Mouse (Mus musculus): Measurements from ENCODE around the gene Irgc1. TPM values are rescaled to one million over a fixed set of nuclear protein-coding genes. Genes with fewer than 3 reads are reported as not detected.

Gene Irgc1
- total and polyA plus RNA-seq, 2 experiments from 2014 or later, result not detected

DNA sequence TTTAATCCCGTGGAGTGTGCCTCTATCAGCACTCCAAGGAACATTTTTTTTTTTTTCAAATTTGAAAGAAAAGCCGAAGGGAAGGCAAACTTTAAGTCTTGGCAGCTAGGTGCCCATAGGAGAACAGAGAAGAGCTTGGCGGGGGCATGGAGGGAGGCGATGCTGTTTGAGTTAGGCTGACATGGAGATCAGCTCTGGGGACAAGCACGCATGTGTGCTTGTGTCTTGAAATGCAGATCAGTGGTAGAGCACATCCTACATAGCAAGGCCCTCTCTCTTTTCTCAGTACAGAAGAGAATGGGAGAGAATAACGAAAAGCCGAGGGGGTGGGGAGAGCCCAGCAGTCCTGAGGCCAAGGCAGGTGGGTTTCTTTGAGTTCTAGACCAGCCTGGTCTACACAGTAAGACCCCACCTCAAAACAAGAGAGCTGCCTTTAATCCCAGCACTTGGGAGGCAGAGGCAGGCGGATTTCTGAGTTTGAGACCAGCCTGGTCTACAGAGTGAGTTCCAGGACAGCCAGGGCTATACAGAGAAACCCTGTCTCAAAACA, 53.7 kb downstream of the Irgc1 start:
- Histone ChIP-seq H3K4me1 (ENCODE audit: insufficient read depth, low read length) (no peaks in the 10 kb centered on the region), H3K4me2 (ENCODE audit: low read depth, low read length, poor library complexity, severe bottlenecking) (no peak overlapping the region), H3K9me3 (ENCODE audit: low read length) (no peaks in the 10 kb centered on the region), H3K36me3 (ENCODE audit: insufficient read depth, low read length) (peaks cover 5% of the 10 kb centered on the region; the same call in 1 of the 2 replicates), H3K27ac (ENCODE audit: low read depth, low read length) (no peak overlapping the region), H3K4me3 (ENCODE audit: low read depth, low read length) (no peak overlapping the region), H3K9ac (replicated peaks; ENCODE audit: low read length, poor library complexity, severe bottlenecking) (no peak overlapping the region), H3K27me3 (ENCODE audit: insufficient read depth, low read length) (no peaks in the 10 kb centered on the region)
- ATAC-seq (ENCODE audit: low FRiP score), result no peak
- WGBS, result 95% methylated on average over 8 of the region's 8 CpGs
- TF ChIP-seq CTCF (IDR thresholded peaks at IDR 0.05), result no peak
- DNase-seq (ENCODE audit: low spot score), result no peak

DNA sequence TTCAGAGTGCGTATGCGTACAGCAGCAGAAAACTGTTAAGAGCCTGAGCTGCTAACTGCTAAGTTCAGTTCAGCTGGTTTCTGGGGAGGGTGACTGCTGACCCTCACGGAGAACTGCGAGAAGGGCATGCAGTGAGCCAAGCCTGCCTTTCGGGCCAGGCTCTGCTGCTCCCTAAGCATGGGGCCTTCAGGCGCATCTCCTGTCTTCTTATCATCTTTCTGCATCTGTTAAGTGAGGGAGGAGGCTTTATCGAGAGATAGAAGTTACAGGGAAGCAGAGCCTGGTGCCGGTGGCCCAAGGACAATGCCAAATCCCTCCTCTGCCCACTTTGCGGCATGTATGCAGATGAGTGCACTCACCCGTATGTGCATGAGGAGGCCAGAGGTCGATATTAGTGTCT, 55.3 kb downstream of the Irgc1 start:
- no peak for TF ChIP-seq CTCF (IDR thresholded peaks at IDR 0.05)
- H3K9me3 ChIP-seq (ENCODE audit: low read length), result no peaks in the 10 kb centered on the region
- WGBS, result 82% methylated on average over 11 of the region's 11 CpGs
- no peaks in the 10 kb centered on the region for H3K4me1 ChIP-seq (ENCODE audit: insufficient read depth, low read length)
- no peak overlapping the region for H3K27ac ChIP-seq (ENCODE audit: low read depth, low read length)
- H3K27me3 ChIP-seq (ENCODE audit: insufficient read depth, low read length), result no peaks in the 10 kb centered on the region
- no peak overlapping the region for H3K4me3 ChIP-seq (ENCODE audit: low read depth, low read length)
- no peak overlapping the region for H3K4me2 ChIP-seq (ENCODE audit: low read depth, low read length, poor library complexity, severe bottlenecking)
- no peak for ATAC-seq (ENCODE audit: low FRiP score)
- DNase-seq (ENCODE audit: low spot score), result no peak
- H3K36me3 ChIP-seq (ENCODE audit: insufficient read depth, low read length), result no peaks in the 10 kb centered on the region
- no peak overlapping the region for H3K9ac ChIP-seq (replicated peaks; ENCODE audit: low read length, poor library complexity, severe bottlenecking)

DNA sequence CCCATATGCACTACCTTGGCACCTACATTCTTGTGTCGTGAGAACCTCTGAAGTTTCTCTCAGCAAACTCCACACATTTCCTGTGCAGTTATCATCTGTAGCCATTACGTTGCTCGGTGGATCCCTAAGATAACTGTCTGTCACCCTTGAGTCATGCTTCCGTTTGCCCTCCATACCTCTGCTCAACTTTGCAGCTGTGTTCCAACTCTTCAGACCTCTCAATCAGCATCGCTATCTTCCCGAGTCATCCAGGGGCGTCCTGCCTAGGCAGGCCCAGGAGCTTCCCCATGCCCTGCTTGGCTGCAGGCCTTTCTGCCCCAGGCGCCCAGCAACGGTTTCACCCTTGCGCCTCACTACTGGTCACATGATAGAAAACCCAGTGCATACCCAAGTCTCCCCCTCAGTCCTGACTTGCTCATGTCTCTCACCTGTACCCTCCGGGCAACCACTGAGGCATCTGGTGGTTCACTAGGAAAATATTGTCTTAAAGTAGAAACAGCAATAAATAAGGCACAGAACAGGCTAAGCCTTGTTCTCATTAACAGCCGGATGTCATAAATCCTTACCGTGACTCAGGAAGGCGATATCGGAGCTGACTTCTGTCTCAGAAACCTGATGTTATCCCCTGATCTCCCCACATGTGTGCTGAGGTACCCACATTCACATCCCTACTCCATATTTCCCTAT, 57.5 kb downstream of the Irgc1 start:
- no peak overlapping the region for H3K9ac ChIP-seq (replicated peaks; ENCODE audit: low read length, poor library complexity, severe bottlenecking)
- no peak overlapping the region for H3K4me2 ChIP-seq (ENCODE audit: low read depth, low read length, poor library complexity, severe bottlenecking)
- no peak for TF ChIP-seq CTCF (IDR thresholded peaks at IDR 0.05)
- no peak overlapping the region for H3K4me3 ChIP-seq (ENCODE audit: low read depth, low read length)
- no peak overlapping the region; the same call in 1 of the 2 replicates for H3K27ac ChIP-seq (ENCODE audit: low read depth, low read length)
- no peaks in the 10 kb centered on the region for H3K4me1 ChIP-seq (ENCODE audit: insufficient read depth, low read length)
- ATAC-seq (ENCODE audit: low FRiP score), result no peak
- 86% methylated on average over 15 of the region's 15 CpGs for whole genome bisulfite sequencing
- DNase-seq (ENCODE audit: low spot score), result no peak
- no peaks in the 10 kb centered on the region for H3K9me3 ChIP-seq (ENCODE audit: low read length)
- H3K36me3 ChIP-seq (ENCODE audit: insufficient read depth, low read length), result no peaks in the 10 kb centered on the region
- H3K27me3 ChIP-seq (ENCODE audit: insufficient read depth, low read length), result no peaks in the 10 kb centered on the region

DNA sequence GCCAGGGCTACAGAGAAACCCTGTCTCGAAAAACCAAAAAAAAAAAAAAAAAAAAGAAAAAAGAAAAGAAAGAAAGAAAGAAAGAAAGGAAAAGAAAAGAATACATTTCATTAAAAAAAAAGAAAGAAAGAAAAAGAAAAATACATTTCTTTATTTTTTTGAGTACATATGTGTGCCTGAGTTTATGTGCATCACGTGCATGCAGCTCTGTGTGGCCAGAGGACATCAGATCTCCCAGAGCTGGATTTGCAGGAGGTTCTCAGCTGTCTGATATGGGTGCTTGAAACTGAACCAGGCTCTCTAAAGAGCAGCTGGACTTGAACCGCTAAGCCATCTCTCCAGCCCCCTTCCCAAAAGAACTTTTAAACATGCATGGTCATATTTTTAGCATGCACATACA, 58.0 kb downstream of the Irgc1 start:
- Histone ChIP-seq H3K27me3 (ENCODE audit: insufficient read depth, low read length) (no peaks in the 10 kb centered on the region), H3K4me2 (ENCODE audit: low read depth, low read length, poor library complexity, severe bottlenecking) (no peak overlapping the region), H3K4me1 (ENCODE audit: insufficient read depth, low read length) (no peaks in the 10 kb centered on the region), H3K36me3 (ENCODE audit: insufficient read depth, low read length) (no peaks in the 10 kb centered on the region), H3K9ac (replicated peaks; ENCODE audit: low read length, poor library complexity, severe bottlenecking) (no peak overlapping the region), H3K4me3 (ENCODE audit: low read depth, low read length) (no peak overlapping the region), H3K27ac (ENCODE audit: low read depth, low read length) (no peak overlapping the region; the same call in 1 of the 2 replicates), H3K9me3 (ENCODE audit: low read length) (no peaks in the 10 kb centered on the region)
- no peak for ATAC-seq (ENCODE audit: low FRiP score)
- TF ChIP-seq CTCF (IDR thresholded peaks at IDR 0.05), result no peak
- 90% methylated on average over 2 of the region's 3 CpGs for WGBS
- no peak for DNase-seq (ENCODE audit: low spot score)

DNA sequence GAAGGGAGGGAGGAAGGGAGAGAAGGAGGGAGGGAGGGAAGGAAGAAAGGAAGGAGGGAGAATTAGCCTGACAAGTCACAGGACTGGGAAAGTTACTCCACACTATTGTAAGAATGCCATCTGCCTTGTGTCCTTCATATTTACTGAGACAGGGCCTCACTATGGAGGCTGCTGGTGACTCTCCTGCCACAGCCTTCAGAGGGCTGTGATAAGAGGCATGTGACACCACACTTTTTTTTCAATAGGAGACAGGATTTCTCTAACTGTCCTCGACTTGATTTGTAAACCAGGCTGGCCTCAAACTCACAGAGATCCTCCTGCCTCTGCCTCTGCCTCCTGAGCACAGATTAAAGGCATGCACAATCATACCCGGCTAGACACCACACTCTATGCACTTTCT, 60.4 kb downstream of the Irgc1 start:
- no peak for ATAC-seq (ENCODE audit: low FRiP score)
- TF ChIP-seq CTCF (IDR thresholded peaks at IDR 0.05), result no peak
- Histone ChIP-seq H3K9ac (replicated peaks; ENCODE audit: low read length, poor library complexity, severe bottlenecking) (no peak overlapping the region), H3K9me3 (ENCODE audit: low read length) (no peaks in the 10 kb centered on the region), H3K36me3 (ENCODE audit: insufficient read depth, low read length) (no peaks in the 10 kb centered on the region), H3K4me1 (ENCODE audit: insufficient read depth, low read length) (no peaks in the 10 kb centered on the region), H3K4me2 (ENCODE audit: low read depth, low read length, poor library complexity, severe bottlenecking) (no peak overlapping the region), H3K4me3 (ENCODE audit: low read depth, low read length) (no peak overlapping the region), H3K27me3 (ENCODE audit: insufficient read depth, low read length) (no peaks in the 10 kb centered on the region), H3K27ac (ENCODE audit: low read depth, low read length) (no peak overlapping the region)
- no peak for DNase-seq (ENCODE audit: low spot score)
- WGBS, result 66% methylated on average over 2 of the region's 2 CpGs

DNA sequence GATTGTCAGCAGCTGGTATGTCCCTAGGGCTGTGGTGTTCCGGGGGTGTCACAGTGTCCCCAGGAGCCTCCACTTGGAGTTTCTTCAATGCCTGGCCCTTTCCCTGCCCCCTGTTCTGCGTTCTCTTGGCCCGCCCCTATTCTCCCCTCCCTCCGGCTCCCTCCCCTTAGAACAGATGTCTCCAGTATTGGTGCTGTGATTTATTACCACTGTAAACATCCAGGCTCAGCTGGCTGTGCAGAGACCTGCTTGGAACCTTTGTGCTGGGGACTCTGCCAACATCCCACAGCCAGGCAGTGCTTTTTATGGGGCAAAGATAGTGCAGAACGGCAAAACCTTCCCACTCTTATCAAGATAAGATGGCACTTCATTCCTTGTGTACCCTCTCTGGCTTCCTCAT, 61.0 kb downstream of the Irgc1 start:
- DNase-seq (ENCODE audit: low spot score), result peak; percentile 54
- no peaks in the 10 kb centered on the region for H3K27me3 ChIP-seq (ENCODE audit: insufficient read depth, low read length)
- H3K27ac ChIP-seq (ENCODE audit: low read depth, low read length), result no peak overlapping the region
- no peaks in the 10 kb centered on the region for H3K4me1 ChIP-seq (ENCODE audit: insufficient read depth, low read length)
- H3K4me2 ChIP-seq (ENCODE audit: low read depth, low read length, poor library complexity, severe bottlenecking), result no peak overlapping the region
- H3K9ac ChIP-seq (replicated peaks; ENCODE audit: low read length, poor library complexity, severe bottlenecking), result no peak overlapping the region
- 49% methylated on average over 5 of the region's 5 CpGs for whole genome bisulfite sequencing
- H3K9me3 ChIP-seq (ENCODE audit: low read length), result no peaks in the 10 kb centered on the region
- ATAC-seq (ENCODE audit: low FRiP score), result no peak
- TF ChIP-seq CTCF (IDR thresholded peaks at IDR 0.05), result no peak
- H3K36me3 ChIP-seq (ENCODE audit: insufficient read depth, low read length), result no peaks in the 10 kb centered on the region
- no peak overlapping the region for H3K4me3 ChIP-seq (ENCODE audit: low read depth, low read length)

Measured in midbrain, postnatal 0 days (tissue).